Mouse (Mus musculus) urinary bladder, postnatal 25 days (tissue): ENCODE data around the gene 4931406C07Rik.
A peak's percentile ranks its signal among the peaks of the same experiment; 100 is the strongest.

ENCODE experiments used
- DNase-seq: peaks from one replicate; pipeline ENCODE4 v3.0.0; 2022; ENCODE audit warnings: low spot score

The 4931406C07Rik gene

DNA sequence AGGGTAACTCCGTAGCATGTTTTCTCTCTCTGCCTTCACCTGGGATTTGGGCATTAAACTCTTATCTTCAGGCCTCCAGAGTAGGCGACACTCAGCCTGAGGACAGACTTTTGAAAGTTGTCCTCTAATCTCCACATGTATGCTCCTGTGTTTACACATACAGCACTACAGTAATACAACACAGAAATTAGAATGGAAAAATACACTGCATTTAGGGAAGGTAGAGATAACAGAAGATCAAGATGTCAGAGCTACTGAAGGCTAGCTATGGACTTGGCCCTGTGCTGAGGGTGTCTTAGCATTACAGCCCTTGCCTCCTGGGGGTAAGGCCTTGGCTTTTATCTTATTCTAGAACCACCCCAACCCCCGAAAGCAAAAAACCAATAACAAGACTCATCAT is 17.8 kb downstream of the 4931406C07Rik start:
- no peak for DNase-seq

DNA sequence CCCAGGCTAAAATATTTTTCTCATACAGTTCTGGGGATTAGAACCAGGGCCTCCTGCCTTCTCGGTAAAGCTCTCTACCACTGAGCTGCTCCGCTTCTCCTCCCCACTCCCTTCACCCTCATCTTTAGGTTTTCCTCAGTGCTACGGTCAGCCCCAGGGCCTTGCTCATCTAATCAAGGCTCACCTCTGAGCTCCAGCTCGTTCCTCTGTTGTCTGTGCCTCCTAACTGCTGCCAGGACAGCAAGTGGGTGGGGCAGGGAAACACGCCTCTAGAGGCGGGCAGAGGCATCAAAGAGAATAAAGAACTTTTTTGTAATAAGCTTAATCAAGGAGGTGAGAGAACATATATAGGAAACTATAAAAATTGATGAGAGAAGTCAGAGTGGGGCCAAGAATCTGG is 18.4 kb downstream of the 4931406C07Rik start:
- DNase-seq = no peak

DNA sequence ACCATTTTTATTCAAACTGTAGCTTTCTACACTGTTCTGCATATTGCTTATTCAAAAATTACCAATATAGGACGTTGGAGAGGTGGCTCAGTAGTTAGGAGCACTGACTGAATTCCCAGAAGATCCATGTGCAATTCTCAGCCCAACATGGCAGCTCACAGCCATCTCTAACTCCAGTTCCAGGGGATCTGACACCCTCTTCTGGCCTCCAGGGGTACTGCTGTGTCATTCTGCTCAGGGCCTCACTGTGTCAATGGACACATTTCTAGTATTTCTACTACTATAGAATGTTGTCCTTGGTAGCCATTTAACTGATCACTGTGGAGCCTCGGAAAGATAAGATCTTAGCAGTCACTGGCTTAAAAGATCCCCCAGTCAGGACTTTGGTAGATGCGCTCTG is 20.8 kb downstream of the 4931406C07Rik start:
- DNase-seq = no peak

DNA sequence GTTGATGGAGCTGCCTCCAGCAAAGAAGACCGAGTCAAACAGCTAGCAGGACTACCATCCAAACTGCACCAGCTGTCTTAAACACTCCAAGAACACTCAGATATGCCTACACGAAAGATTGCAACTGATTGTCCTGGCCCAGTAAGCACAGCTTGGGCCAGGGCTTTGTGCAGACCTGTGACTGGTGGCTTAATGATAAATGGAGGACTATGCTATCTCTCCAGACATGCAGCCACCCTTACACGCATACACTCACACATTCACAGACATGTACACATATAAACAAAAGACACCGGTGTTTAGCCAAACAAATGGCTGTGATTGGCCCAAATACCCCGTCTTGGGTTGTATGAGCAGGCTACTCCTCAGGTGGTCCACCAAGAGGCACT is 25.8 kb downstream of the 4931406C07Rik start:
- no peak for DNase-seq

DNA sequence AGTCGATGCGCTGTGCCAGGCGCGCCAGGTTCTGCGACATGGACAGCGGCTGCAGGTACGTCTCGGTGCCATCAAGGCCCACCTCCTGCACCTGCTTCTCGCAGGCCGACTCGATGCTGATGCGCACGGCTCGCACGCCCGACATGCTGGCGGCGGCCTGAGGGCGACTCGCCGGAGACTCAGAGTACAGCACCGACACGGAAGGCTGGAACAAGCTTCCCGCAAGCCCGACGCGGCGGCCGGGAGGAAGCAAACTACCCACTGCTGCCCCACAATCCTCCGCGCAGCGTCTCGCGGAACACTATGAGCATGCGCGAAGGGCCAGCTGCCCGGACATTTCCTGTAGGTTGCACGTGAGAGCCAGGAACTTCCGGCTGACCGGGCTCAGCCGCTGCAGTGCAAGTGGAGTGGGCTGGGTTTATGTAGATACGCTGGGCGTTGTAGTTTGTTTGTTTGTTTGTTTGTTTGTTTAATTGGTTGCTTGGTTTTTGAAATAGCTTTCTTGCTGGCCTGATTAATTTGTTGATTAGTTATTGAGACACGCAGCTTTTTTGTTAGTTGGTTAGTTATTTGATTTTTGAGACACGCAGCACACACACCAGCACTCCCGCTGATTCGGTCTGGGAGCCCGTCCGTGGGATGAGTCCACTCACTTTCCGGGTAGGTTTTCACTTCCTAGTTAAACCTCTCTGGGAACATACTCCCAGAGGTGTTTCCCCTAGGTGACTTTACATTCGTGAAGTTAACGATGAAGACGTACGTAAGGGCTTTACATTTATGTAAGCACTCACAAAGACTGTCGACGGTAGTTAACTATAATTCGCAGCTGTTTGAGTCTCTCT is 26.4 kb downstream of the 4931406C07Rik start, which contains the start of gene Med17:
Med17 (minus strand) TSS at position 283 of the 842 bp plus-strand sequence.
- DNase-seq = peak; percentile 85

DNA sequence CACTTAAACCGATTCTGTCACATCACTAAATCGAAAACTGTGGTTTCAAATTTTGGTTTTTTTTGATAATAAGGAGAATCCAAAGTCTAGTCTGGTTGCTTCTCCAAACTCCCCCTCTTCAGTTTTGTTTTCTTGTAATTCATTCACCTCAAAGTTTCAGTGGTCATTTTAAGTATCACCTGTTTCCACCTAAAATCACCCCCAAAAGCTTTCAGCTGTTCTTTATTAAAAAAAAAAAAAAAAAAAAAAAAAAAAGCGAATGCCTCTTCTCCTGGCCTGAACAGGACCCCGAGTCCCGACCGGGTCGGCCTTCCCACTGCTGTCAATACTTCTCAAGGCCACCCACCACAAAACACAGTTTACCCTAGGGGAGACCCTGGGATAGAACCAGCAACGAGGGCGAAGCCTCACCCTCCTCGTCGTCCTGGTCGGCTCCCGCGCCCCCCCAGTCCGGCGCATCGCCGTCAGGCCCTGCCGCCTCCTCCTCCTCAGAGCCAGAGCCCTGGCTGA is 27.1 kb downstream of the 4931406C07Rik start:
- no peak for DNase-seq

DNA sequence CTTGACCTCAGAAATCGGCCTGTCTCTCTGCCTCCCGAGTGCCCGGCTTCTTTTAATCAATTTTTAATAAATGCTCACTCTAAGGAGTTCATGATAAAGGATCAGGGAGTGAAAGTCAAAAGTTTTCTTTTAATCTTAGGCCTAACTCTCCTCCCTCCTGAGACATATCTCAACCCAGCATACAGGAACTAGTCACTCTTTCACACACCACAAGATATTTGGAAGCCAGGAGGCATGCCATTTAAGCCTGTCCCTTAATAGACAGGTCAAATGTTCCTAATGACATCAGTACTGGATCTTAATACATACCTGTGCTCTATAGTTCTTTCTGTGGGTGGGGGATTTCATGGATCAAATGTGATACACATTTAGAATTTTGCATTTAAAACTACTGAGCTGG is 27.9 kb downstream of the 4931406C07Rik start:
- DNase-seq = no peak

DNA sequence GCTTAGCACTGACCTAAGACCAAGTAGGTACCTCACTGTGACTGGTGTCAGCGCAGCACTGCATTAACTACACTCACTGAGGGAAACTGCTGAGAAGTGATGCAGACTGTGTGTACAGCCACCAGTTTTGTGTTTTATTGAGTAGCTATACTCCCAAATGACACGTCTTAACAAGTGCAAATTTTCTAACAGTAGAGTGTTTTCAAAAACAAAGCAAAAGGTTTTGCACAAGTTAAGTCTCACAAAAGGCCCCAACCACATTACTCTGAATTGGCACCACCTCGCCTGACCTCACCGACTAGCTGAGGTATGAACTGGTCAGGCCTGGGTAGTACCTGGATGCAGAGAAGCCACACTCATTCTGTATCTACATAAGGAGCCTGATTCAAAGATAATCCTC is 29.4 kb downstream of the 4931406C07Rik start:
- no peak for DNase-seq

DNA sequence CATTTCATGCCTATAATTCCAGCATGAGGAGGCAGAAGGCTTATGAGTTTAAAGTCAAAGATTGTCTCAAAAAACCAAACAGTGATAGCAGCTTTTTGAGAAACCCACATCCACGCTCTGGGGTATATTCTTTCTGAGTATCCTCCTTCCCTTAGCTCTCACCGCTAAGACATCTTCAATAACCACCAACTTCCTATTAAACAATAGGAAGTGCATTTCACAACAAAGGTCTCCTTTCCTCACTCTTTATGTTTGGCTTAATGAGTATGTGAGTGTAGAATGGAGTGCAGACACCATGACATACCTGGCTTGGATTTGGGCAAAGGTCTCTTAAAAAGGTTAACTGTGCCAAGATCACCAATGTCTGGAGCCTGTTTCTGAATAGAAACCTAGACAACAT is 32.3 kb downstream of the 4931406C07Rik start:
- DNase-seq = no peak

DNA sequence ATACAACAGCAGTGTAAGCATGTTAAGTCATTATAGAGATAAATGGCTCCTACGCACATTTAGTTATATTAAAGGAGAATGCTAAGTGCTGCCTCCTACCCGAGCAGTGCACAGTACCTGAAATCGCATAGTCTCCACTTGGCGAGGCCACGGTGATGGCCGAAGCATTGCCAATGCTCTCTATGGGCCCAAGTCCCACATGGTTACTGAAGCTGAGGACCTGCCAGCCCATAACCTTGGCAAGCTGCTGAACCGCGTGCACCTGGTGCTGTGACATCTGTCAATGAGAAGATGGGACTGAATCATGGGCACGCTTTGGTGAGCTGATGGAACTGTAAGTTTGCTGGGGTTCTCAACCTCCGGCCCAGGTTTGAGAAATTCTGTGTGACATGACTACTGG is 42.8 kb downstream of the 4931406C07Rik start:
- DNase-seq = no peak

DNA sequence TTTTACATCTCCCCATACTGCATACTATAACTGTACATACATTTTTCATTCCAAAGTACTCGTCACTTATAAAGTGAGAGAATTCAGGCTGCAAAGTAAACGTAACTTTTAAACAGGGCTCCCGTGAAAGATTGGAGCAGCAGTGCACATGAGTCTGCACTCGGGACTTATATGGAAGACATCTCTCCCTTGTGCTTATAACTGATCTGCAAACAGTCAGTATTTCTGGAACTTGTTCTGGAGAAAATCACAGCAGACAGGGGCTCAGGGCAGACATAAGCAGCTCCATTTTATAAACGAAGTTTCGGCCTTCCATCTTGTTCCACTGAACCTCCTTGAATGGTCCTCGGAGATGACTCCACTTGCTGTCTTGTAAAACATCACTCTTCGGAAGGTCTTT is 44.3 kb downstream of the 4931406C07Rik start:
- DNase-seq = no peak

DNA sequence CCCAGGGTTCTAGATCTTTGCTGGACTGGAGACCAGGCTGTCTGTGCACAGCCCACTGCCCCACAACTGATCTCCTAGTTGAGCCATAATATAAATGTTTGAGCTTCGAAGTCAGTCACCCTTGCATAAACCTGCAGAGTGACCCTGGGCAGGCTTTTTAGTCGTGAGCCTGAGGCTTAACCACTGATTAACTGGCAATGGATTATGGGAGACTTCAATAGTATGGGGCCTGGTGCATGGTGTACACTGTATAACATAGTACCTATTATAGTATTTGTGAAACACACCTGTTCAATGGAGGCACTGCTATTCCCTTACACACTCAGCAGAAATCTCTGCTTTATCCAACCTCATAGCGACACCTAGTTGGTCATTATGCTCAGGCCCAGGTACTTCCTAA is 50.0 kb downstream of the 4931406C07Rik start:
- no peak for DNase-seq

DNA sequence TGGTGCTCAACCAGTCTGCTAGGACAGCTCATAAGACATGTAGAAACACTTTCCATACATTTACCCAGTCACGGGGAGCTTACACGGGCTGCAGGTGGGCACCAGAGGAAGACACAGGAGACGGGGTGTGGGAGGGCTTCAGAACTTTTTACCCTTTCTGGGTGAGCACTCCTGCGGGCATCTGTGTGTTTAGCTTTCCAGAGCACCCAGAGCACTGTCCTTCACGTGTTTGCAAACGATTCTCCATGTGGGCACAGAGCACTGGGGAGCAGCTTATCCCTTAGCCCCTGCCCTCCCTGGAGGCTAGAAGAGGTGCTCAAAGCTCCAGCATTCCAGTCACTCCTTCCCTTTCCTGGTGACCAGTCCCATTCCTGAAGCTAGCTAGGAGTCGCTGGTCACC is 51.7 kb downstream of the 4931406C07Rik start:
- DNase-seq = no peak

DNA sequence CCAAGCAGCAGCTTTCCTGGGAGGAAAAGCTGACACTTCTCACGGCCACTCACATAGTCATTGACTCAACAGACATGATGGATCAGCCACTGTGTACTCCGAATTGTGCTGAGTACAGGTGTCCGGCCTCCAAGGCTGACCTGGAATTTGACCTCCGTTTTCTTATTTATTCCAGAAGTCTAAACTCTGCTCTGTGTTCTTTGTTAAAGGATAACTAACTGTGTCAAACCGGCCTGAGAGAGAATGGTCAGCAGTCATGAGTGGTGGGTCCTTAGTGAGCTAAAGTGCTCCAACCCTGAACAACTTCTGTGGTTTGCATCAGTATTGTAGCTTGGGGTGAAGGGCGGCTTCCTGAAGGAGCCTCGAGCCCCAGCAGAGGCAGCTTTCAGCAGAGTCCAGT is 54.1 kb downstream of the 4931406C07Rik start:
- no peak for DNase-seq

DNA sequence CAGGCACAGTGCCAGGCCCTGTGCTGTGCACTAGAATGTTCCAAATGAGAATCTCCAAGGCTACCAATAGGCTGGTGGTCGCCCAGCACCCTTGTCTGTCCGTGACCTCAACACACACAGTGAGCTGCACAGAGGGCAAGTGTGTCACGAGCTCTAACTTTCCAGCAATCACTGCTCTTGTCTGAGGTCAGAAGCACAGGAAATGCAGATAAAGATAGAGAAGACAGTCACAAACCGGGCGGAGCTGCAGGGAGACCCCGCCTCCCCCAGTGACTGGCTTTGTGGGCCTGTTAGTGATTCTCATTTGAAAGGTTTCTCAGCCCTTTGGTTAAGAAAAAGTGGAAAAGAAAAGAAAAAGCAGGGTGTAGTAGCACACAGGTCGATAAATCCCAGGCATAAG is 55.9 kb downstream of the 4931406C07Rik start:
- DNase-seq = no peak

DNA sequence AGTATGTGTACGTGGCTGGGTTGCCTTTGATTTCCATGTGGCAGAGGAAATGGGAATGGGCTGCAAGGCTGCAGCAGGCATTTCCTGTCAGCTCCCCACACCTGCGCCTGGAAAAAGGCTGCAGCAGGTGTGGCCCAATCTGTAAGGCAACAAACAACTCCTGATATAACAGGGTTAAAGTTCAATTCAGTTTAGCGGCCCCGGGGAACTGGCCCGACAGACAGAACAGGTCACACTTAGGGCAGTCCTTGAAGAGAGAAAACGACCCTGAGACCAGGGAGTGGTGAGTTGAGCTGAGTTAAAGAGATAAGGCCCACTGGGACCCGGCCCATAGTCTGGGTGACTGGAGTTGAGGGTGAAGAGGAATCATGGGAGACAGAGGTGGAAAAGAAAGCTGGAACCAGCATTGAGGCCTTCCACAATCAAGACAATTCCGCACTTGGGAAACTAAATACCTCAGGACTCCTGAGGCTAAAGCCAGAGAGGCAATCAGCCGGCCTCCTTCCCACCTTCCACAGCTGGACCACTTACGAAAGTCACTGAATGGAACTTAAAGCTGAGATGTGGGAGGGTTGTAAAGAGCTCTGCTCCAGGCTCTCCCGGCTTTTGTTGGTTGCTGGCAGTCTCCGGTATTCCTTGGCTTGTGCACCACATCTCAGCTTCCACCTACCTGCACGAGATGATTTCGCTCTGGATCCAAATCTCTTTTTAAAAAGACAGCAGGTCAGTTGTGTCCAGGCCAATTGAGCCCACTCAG is 60.8 kb downstream of the 4931406C07Rik start:
- DNase-seq = no peak

DNA sequence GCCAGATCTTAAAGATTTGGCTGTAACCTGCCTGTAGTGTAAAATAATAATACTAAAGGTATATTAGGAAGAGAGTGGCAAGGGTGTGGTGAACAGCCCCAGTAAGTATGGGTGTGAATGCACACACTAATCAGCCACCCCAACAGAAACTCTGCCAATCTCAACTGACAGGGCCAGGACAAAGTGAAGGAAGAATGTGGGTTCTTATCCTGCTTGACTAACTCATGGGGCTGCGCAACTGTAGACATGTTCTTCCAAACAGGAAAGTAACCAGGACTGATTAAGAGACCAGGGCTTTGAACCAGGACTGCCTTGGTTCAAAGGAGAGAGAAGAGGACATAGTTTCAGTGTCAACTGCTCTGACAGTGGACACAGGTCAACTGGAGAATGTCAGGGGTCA is 64.1 kb downstream of the 4931406C07Rik start:
- no peak for DNase-seq

DNA sequence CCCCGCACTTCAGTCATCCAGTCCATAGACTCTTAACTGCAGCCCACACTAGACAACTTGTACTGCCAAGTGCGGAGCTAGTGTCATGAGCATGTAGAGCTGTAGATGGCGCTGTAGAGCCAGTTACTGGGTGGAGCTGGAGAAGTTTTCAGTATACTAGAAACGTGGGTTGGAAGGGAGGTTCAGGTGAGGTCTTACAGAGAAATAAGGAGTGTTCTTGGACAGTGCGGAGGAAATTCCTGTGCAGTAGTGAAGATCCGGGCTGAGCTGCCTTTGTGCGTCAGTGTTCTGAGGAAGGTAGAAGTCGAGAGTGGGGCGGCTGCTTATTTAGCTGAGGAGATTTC is 64.7 kb downstream of the 4931406C07Rik start:
- peak; percentile 60 for DNase-seq

DNA sequence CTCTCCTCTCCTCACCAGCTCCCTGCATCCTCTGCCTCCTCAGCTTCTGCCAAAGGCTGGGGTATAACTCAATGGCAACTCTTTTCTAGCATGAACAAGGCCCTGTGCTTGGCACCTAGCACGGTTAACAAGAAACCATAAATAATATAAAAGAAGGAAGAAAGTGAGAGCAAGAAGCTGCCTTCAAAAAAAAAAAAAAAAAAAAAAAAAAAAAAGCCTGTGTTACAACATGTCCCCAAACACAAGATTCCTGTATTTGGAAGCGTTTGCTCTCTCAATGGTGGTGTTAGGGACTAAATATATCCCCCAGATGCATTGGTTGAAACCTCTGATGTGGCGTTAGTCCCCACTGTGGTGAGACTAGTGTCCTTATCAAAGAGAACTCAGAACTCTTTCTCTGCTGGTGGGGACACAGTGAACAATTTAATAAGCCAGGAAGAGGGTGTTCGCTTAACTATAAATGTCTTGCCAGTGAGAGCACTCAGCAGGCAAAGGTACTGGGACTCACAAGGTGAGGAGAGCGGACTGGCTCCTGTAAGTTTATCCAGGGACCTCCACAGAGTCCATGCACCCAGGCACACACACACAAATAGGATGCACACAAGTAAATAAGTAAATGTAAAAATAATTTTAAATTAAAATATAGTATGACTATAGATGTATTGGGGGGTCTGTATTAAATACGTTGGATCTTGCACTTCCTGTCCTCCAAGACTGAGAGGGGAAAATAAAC is 65.2 kb downstream of the 4931406C07Rik start:
- DNase-seq = no peak

DNA sequence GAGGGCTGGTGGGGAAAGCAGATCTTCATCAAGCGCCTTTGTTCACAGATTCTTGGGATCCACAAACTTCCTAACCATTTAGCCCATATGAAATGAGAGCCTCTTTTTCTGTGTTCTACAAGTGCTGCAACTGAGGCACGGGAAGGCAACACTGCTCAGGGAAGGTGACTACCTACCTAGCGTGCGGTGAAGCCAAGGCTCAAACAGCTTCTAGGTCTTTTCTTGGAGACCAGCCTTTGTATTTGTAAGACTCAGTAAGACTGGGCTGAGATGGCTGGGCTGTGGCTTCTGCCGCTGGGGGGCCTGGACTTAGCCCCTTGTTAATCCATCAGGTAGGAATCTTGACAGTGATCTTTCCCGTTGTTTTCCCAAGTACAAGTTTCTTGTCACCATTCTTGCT is 66.2 kb downstream of the 4931406C07Rik start:
- DNase-seq = no peak

DNA sequence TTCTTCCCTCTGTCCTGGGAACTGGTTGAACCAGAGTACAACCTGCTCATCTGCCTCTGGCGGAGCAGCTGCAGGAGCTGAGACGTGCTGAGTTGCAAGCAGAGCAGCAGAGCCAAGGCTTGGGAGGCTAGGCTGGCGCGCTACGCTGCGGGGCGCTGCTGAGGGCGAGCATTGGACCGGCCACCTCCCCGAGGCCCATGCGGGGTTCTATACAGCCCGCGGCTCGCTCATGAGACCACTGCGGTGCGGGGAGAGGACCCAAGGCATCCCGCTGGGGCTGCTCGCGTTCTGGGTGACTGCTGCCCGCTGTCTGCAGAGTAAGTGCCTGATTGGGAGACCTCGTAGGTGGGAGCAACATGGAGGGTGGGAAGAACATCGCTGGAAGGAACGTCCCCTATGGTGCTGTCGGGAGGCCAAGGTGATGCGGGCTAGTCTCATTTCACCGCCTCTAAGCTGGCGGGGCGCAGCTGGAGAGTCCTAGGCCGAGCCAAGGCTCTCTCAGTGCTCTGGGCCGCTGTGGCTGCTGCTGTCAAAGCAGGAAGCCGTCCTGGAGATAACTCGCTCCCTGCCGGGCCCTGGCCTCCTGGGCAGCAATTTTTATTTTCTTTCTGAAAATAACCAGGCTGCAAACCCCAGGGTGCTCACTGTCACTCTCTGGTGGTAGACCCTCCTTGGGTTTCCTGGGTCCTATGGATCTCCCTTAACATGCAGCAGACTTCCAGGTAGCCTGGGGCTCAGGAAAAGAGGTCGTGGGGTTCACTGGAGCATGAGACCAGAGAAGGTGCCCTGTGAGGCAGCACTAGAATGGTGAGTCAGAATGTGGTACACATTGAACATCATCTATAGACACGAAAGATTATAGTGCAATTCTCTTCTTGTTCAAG is 67.0 kb downstream of the 4931406C07Rik start, which contains the start of gene Vstm5:
Vstm5 (plus strand) TSS at position 4 of the 884 bp plus-strand sequence.
- peak; percentile 16 for DNase-seq
